Mouse (Mus musculus): ENCODE data around the gene Caln1. TPM values are rescaled to one million over a fixed set of nuclear protein-coding genes. Genes with fewer than 3 reads are reported as not detected.

Gene Caln1
- polyA plus RNA-seq, 1 experiment from 2014 or later: not detected

GRCm38 (mm10) chr5:130547496-130547895 is 178.2 kb downstream of the Caln1 start:
- no peak overlapping the region for H3K4me3 ChIP-seq (ENCODE audit: low read depth, low read length)
- no peaks in the 10 kb centered on the region for H3K36me3 ChIP-seq (ENCODE audit: insufficient read depth, low read length)
- H3K4me2 ChIP-seq (replicated peaks; ENCODE audit: low read depth, low read length): no peak overlapping the region
- no peaks in the 10 kb centered on the region for H3K4me1 ChIP-seq (ENCODE audit: insufficient read depth, low read depth, low read length)
- H3K9me3 ChIP-seq (ENCODE audit: low read length): no peaks in the 10 kb centered on the region
- no peak overlapping the region for H3K27ac ChIP-seq (ENCODE audit: low read length)
- ATAC-seq: no peak
- no peaks in the 10 kb centered on the region for H3K27me3 ChIP-seq (replicated peaks; ENCODE audit: insufficient read depth, low read length)
- TF ChIP-seq CTCF (IDR thresholded peaks at IDR 0.05): no peak
- no peak for TF ChIP-seq EP300 (IDR thresholded peaks at IDR 0.05)
- no peak for DNase-seq (ENCODE audit: low spot score)
- 81% methylated on average over 5 of the region's 5 CpGs for WGBS
- H3K9ac ChIP-seq (replicated peaks; ENCODE audit: low read depth): no peak overlapping the region

- Histone ChIP-seq H3K4me3 (ENCODE audit: low read depth, low read length) (no peak overlapping the region), H3K4me2 (replicated peaks; ENCODE audit: low read depth, low read length) (no peak overlapping the region), H3K9me3 (ENCODE audit: low read length) (no peaks in the 10 kb centered on the region), H3K36me3 (ENCODE audit: insufficient read depth, low read length) (no peaks in the 10 kb centered on the region), H3K4me1 (ENCODE audit: insufficient read depth, low read depth, low read length) (no peaks in the 10 kb centered on the region), H3K9ac (replicated peaks; ENCODE audit: low read depth) (no peak overlapping the region), H3K27ac (ENCODE audit: low read length) (no peak overlapping the region), H3K27me3 (replicated peaks; ENCODE audit: insufficient read depth, low read length) (no peaks in the 10 kb centered on the region)
- DNase-seq (ENCODE audit: low spot score) (no peak), ATAC-seq (no peak)
- TF ChIP-seq CTCF (IDR thresholded peaks at IDR 0.05) (no peak), EP300 (IDR thresholded peaks at IDR 0.05) (no peak)
- WGBS: 52% methylated on average over 4 of the region's 4 CpGs
Observed at GRCm38 (mm10) chr5:130553916-130554315, 184.7 kb downstream of the Caln1 start.

- Histone ChIP-seq H3K9me3 (ENCODE audit: low read length) (0 out of 2 replicates have a peak, but pooled peaks cover 4% of the 10 kb centered on the region), H3K27me3 (replicated peaks; ENCODE audit: insufficient read depth, low read length) (no peaks in the 10 kb centered on the region), H3K4me2 (replicated peaks; ENCODE audit: low read depth, low read length) (no peak overlapping the region), H3K9ac (replicated peaks; ENCODE audit: low read depth) (no peak overlapping the region), H3K4me1 (ENCODE audit: insufficient read depth, low read depth, low read length) (no peaks in the 10 kb centered on the region), H3K27ac (ENCODE audit: low read length) (no peak overlapping the region), H3K36me3 (ENCODE audit: insufficient read depth, low read length) (no peaks in the 10 kb centered on the region), H3K4me3 (ENCODE audit: low read depth, low read length) (no peak overlapping the region)
- TF ChIP-seq CTCF (IDR thresholded peaks at IDR 0.05) (no peak), EP300 (IDR thresholded peaks at IDR 0.05) (no peak)
- 38% methylated on average over 3 of the region's 3 CpGs for WGBS
- DNase-seq (ENCODE audit: low spot score): no peak
- no peak for ATAC-seq
Observed at GRCm38 (mm10) chr5:130563146-130563545, 193.9 kb downstream of the Caln1 start.

DNA sequence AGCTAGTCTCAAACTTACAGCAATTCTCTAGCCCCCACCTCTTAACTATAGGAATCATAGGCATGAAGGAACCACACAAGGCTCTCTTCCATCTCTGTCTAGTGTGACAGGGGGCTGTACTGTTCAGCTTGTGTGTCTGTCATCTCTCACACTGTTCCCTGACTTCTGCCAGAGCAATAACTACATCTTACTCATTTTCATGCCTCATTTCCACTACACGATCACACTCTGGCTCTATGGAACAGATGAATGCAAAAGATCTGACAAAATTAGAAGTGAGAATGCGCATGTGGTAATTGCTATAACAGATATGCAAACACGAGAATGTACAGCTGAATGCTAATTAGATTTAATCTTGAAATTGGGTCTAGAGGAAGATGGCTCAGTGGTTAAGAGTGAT is 196.7 kb downstream of the Caln1 start:
- no peak for ATAC-seq
- H3K9me3 ChIP-seq (ENCODE audit: low read length): 0 out of 2 replicates have a peak, but pooled peaks cover 4% of the 10 kb centered on the region
- H3K27me3 ChIP-seq (replicated peaks; ENCODE audit: insufficient read depth, low read length): no peaks in the 10 kb centered on the region
- no peaks in the 10 kb centered on the region for H3K36me3 ChIP-seq (ENCODE audit: insufficient read depth, low read length)
- H3K27ac ChIP-seq (ENCODE audit: low read length): no peak overlapping the region
- H3K4me1 ChIP-seq (ENCODE audit: insufficient read depth, low read depth, low read length): no peaks in the 10 kb centered on the region
- no peak overlapping the region for H3K4me3 ChIP-seq (ENCODE audit: low read depth, low read length)
- DNase-seq (ENCODE audit: low spot score): no peak
- 88% methylated on average over 3 of the region's 3 CpGs for WGBS
- TF ChIP-seq CTCF (IDR thresholded peaks at IDR 0.05) (no peak), EP300 (IDR thresholded peaks at IDR 0.05) (no peak)
- no peak overlapping the region for H3K9ac ChIP-seq (replicated peaks; ENCODE audit: low read depth)
- no peak overlapping the region for H3K4me2 ChIP-seq (replicated peaks; ENCODE audit: low read depth, low read length)

GRCm38 (mm10) chr5:130577581-130577980 is 208.3 kb downstream of the Caln1 start:
- Histone ChIP-seq H3K4me1 (ENCODE audit: insufficient read depth, low read depth, low read length) (no peaks in the 10 kb centered on the region), H3K36me3 (ENCODE audit: insufficient read depth, low read length) (no peaks in the 10 kb centered on the region), H3K4me3 (ENCODE audit: low read depth, low read length) (no peak overlapping the region), H3K9me3 (ENCODE audit: low read length) (no peaks in the 10 kb centered on the region), H3K27ac (ENCODE audit: low read length) (no peak overlapping the region), H3K4me2 (replicated peaks; ENCODE audit: low read depth, low read length) (no peak overlapping the region), H3K9ac (replicated peaks; ENCODE audit: low read depth) (no peak overlapping the region), H3K27me3 (replicated peaks; ENCODE audit: insufficient read depth, low read length) (no peaks in the 10 kb centered on the region)
- WGBS: 78% methylated on average over 2 of the region's 2 CpGs
- DNase-seq (ENCODE audit: low spot score) (no peak), ATAC-seq (no peak)
- TF ChIP-seq EP300 (IDR thresholded peaks at IDR 0.05) (no peak), CTCF (IDR thresholded peaks at IDR 0.05) (no peak)

DNA sequence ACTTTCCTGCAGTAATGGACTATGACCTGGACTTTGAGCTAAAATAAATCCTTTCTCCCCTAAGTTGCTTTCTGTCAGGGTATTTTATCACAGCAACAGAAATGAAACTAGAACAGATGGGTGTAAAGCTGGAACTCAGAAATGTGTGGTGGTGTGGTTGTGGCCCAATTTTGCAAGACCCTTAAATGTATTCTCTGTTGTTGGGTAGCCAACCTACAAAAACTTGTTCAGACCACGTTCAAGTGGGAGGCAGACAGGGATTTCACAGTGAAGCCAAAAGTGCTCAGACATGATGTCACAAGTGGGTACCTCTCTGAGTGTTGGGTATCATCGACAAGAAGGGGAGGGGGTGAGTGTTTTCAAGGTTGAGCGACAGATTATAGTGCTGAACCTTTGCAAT is 214.8 kb downstream of the Caln1 start:
- no peak for DNase-seq (ENCODE audit: low spot score)
- H3K27me3 ChIP-seq (replicated peaks; ENCODE audit: insufficient read depth, low read length): no peaks in the 10 kb centered on the region
- H3K36me3 ChIP-seq (ENCODE audit: insufficient read depth, low read length): no peaks in the 10 kb centered on the region
- H3K4me2 ChIP-seq (replicated peaks; ENCODE audit: low read depth, low read length): no peak overlapping the region
- no peak overlapping the region for H3K9ac ChIP-seq (replicated peaks; ENCODE audit: low read depth)
- H3K27ac ChIP-seq (ENCODE audit: low read length): no peak overlapping the region
- TF ChIP-seq EP300 (IDR thresholded peaks at IDR 0.05) (no peak), CTCF (IDR thresholded peaks at IDR 0.05) (no peak)
- no peak overlapping the region for H3K4me3 ChIP-seq (ENCODE audit: low read depth, low read length)
- WGBS: 79% methylated on average over 3 of the region's 3 CpGs
- no peak for ATAC-seq
- H3K9me3 ChIP-seq (ENCODE audit: low read length): no peaks in the 10 kb centered on the region
- no peaks in the 10 kb centered on the region for H3K4me1 ChIP-seq (ENCODE audit: insufficient read depth, low read depth, low read length)

DNA sequence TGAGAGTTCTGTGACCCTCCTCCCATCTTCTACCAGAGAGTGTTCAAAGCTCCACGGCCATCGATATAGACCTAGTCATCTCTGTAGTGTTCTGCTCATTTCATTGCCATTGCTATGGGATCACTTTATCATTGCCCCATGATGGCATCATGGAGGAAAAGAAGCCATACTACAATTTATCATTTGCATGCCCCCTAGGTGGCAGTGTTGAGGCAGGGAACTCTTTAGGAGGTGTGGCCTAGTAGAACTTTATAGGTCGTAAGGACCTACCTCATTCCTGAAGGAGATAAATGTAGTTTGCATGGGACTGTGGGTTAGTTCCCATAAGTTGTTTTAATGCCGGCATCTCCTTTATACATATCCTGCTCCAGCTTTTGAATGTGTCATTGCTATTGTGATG is 217.0 kb downstream of the Caln1 start:
- no peak overlapping the region for H3K4me2 ChIP-seq (replicated peaks; ENCODE audit: low read depth, low read length)
- no peaks in the 10 kb centered on the region for H3K27me3 ChIP-seq (replicated peaks; ENCODE audit: insufficient read depth, low read length)
- WGBS: 93% methylated on average over 4 of the region's 4 CpGs
- H3K36me3 ChIP-seq (ENCODE audit: insufficient read depth, low read length): no peaks in the 10 kb centered on the region
- H3K27ac ChIP-seq (ENCODE audit: low read length): no peak overlapping the region
- TF ChIP-seq EP300 (IDR thresholded peaks at IDR 0.05) (no peak), CTCF (IDR thresholded peaks at IDR 0.05) (no peak)
- no peaks in the 10 kb centered on the region for H3K9me3 ChIP-seq (ENCODE audit: low read length)
- H3K4me1 ChIP-seq (ENCODE audit: insufficient read depth, low read depth, low read length): no peaks in the 10 kb centered on the region
- DNase-seq (ENCODE audit: low spot score): no peak
- H3K4me3 ChIP-seq (ENCODE audit: low read depth, low read length): no peak overlapping the region
- H3K9ac ChIP-seq (replicated peaks; ENCODE audit: low read depth): no peak overlapping the region
- ATAC-seq: no peak
